Mouse (Mus musculus) heart, postnatal 36 days (tissue): ENCODE data around the gene Cep85l. TPM values are rescaled to one million over a fixed set of nuclear protein-coding genes. Genes with fewer than 3 reads are reported as not detected.

Source experiments
- DNase-seq, 2 experiments: peaks; one replicate each; pipeline ENCODE4 v3.0.0; 2021 to 2022
- intact Hi-C: fragments of 180-260 bp; cut with DNase I; formaldehyde crosslinking; loops from one replicate; pipeline ENCODE4 v1.15.1; 2025
- total RNA-seq, 2 experiments: library from RNA; stranded (reverse); gene quantifications; 2 replicates each; pipeline ENCODE4 v1.2.3; 2021

The Cep85l gene
- total RNA-seq, 2 experiments from 2014 or later: 15.4 to 17.5 TPM

- intact Hi-C loops: no loop called here
- DNase-seq: no peak
These were observed 145.6 kb downstream of the Cep85l start for GRCm38 (mm10) chr10:53234086-53234613.

DNA sequence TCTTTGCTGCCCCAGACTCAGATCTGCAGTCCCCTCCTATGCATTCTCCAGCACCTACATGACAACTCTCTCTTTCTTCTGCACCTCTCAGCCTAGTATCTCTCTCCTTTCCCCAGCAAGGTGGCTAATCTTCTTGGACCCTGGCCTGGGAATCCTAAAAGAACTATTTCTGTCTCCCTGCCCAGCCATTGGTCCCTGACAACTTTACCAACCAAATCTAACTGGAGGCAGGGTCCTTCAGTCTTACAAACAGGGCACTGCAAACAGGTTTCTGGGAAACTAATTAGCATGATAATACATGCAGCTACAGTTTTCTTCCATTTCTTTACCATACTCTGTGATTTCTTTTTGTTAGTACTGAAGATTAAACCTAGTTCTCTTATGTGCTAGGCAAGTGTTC is 148.9 kb downstream of the Cep85l start:
- no peak for DNase-seq
- intact Hi-C loops: no loop called here

DNA sequence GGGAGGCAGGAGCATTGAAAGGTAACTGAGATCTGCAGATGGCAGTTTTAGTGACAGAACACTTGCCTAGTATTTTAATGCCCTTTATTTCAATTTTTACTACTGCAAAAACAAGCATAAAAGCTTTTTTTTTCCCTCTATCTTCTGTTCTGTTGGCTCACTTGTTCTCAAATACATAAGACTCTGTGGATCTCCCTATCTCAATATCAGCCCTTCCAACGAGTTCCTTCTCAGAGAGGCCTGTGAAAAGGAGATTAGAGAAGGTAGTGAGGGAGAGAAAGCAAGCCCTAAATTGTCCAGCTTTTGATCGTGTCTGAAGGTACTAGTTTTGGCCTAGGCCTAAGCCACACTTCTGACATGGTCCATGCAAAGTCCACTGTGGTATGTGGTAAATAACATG is 150.6 kb downstream of the Cep85l start:
- intact Hi-C loops: no loop called here
- DNase-seq: no peak

Other genes starting within 250 kb of the Cep85l start
- 1,000 to 10,000 TPM; 6,022 to 6,533 TPM for gene Pln, start 42.3 kb downstream of the Cep85l start, total RNA-seq
- 10 to 100 TPM; 28.3 to 33.1 TPM for gene Asf1a, start 216.8 kb upstream of the Cep85l start, total RNA-seq